Mouse (Mus musculus) liver, embryonic 15.5 days (tissue): ENCODE measurements around the gene Mxi1. TPM values are rescaled to one million over a fixed set of nuclear protein-coding genes. Genes with fewer than 3 reads are reported as not detected.

ENCODE experiments used
- ATAC-seq: fragments of 200-750 bp; cut with Nextera tagmentation; 2 replicates; pipeline ENCODE4 v1.8.0; 2017; ENCODE audit warnings: moderate number of reproducible peaks, mild to moderate bottlenecking, moderate library complexity; ENCODE audit not compliant: insufficient read depth
- H3K27ac ChIP-seq: fragments of 300-500 bp; sonication (generic); replicated peaks from 2 replicates; pipeline ENCODE4 v1.5.1; 2015; ENCODE audit warnings: mild to moderate bottlenecking, inconsistent platforms
- H3K27me3 ChIP-seq: fragments of 300-500 bp; sonication (generic); 2 replicates; pipeline ENCODE4 v1.6.1; 2015; ENCODE audit warnings: mild to moderate bottlenecking, inconsistent platforms
- H3K36me3 ChIP-seq: fragments of 300-500 bp; sonication (generic); replicated peaks from 2 replicates; pipeline ENCODE4 v1.6.1; 2015; ENCODE audit warnings: moderate library complexity, mild to moderate bottlenecking, inconsistent platforms
- H3K4me1 ChIP-seq: fragments of 300-500 bp; sonication (generic); replicated peaks from 2 replicates; pipeline ENCODE4 v1.6.1; 2015; ENCODE audit warnings: inconsistent platforms
- H3K4me2 ChIP-seq: fragments of 300-500 bp; sonication (generic); 2 replicates; pipeline ENCODE4 v1.6.1; 2015; ENCODE audit warnings: moderate library complexity, mild to moderate bottlenecking, inconsistent platforms
- H3K4me3 ChIP-seq: fragments of 300-500 bp; sonication (generic); replicated peaks from 2 replicates; pipeline ENCODE4 v1.5.1; 2015; ENCODE audit warnings: mild to moderate bottlenecking, inconsistent platforms
- H3K9ac ChIP-seq: fragments of 300-500 bp; sonication (generic); 2 replicates; pipeline ENCODE4 v1.6.1; 2015; ENCODE audit warnings: moderate library complexity, mild to moderate bottlenecking, inconsistent platforms
- H3K9me3 ChIP-seq: fragments of 300-500 bp; sonication (generic); replicated peaks from 2 replicates; pipeline ENCODE4 v1.6.1; 2016; ENCODE audit warnings: inconsistent platforms
- WGBS: fragments of 180-500 bp; shearing (Covaris S2); methylation state at CpG from one replicate; pipeline ENCODE4 v1.1.7; 2015; ENCODE audit warnings: mixed read lengths; ENCODE audit not compliant: insufficient replicate concordance; 5-methylcytosine and 5-hydroxymethylcytosine counted together
- polyA plus RNA-seq: library from polyadenylated mRNA; unstranded; fragments of >200 nt; fragmentation: Nextera tagmentation; extraction: Ambion mirVana; gene quantifications from 2 replicates; pipeline ENCODE4 v1.2.1, GENCODE M21; 2015

Mxi1 gene
- polyA plus RNA-seq, 1 experiment from 2014 or later: 34.8 TPM

- WGBS: 62% methylated on average over 19 of the region's 19 CpGs
- H3K36me3 ChIP-seq: no peaks in the 10 kb centered on the region
- no peak overlapping the region for H3K9ac ChIP-seq
- no peaks in the 10 kb centered on the region for H3K9me3 ChIP-seq
- H3K27ac ChIP-seq: no peak overlapping the region
- H3K27me3 ChIP-seq: peaks cover 29% of the 10 kb centered on the region; the same call in 1 of the 2 replicates
- H3K4me3 ChIP-seq: no peak overlapping the region
- peaks cover 27% of the 10 kb centered on the region; the same call in 1 of the 2 replicates for H3K4me1 ChIP-seq
- ATAC-seq: no peak
- H3K4me2 ChIP-seq: no peak overlapping the region
These were observed 33.2 kb upstream of the Mxi1 start for GRCm38 (mm10) chr19:53276902-53277707.

GRCm38 (mm10) chr19:53278491-53279415 is 31.6 kb upstream of the Mxi1 start:
- peaks cover 27% of the 10 kb centered on the region; the same call in 1 of the 2 replicates for H3K4me1 ChIP-seq
- H3K27me3 ChIP-seq: peaks cover 20% of the 10 kb centered on the region; the same call in 1 of the 2 replicates
- no peak overlapping the region for H3K4me3 ChIP-seq
- no peak overlapping the region for H3K27ac ChIP-seq
- no peaks in the 10 kb centered on the region for H3K36me3 ChIP-seq
- H3K9ac ChIP-seq: no peak overlapping the region
- no peak for ATAC-seq
- H3K4me2 ChIP-seq: no peak overlapping the region
- 64% methylated on average over 19 of the region's 19 CpGs for WGBS
- H3K9me3 ChIP-seq: no peaks in the 10 kb centered on the region

- ATAC-seq: no peak
- 71% methylated on average over 8 of the region's 8 CpGs for WGBS
- no peaks in the 10 kb centered on the region for H3K36me3 ChIP-seq
These were observed 30.1 kb upstream of the Mxi1 start for GRCm38 (mm10) chr19:53280254-53280653.

GRCm38 (mm10) chr19:53282571-53282970 is 27.7 kb upstream of the Mxi1 start:
- 76% methylated on average over 10 of the region's 10 CpGs for WGBS
- no peak for ATAC-seq

More at GRCm38 (mm10) chr19:53280254-53280653, 30.1 kb upstream of the Mxi1 start:
- H3K4me1 ChIP-seq: peaks cover 26% of the 10 kb centered on the region
- H3K27me3 ChIP-seq: peaks cover 25% of the 10 kb centered on the region
- no peak overlapping the region for H3K4me3 ChIP-seq
- H3K4me2 ChIP-seq: no peak overlapping the region
- no peak overlapping the region for H3K27ac ChIP-seq
- no peak overlapping the region for H3K9ac ChIP-seq
- no peaks in the 10 kb centered on the region for H3K9me3 ChIP-seq

DNA sequence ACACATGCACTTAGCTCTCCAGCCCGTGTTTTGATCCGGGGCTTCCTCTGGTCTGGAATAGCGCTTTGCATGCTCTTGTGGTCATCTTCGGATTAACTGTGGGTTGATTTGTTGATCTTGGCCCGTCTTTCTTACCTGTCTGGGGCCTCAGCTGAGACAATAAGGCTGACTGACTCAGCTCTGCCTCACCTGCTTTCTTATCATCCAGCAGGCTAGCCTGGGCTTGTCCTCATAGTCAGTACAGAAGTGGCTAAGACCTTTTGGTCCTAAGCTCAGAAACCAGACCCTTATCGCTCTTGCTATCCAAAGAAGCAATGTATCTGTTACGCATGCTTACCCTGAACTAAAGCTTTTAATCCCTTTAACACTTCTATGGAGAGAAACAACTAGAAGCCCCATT is 26.6 kb upstream of the Mxi1 start:
- WGBS: 79% methylated on average over 7 of the region's 7 CpGs
- Histone ChIP-seq H3K27ac (no peak overlapping the region), H3K9ac (no peak overlapping the region), H3K36me3 (no peaks in the 10 kb centered on the region), H3K27me3 (peaks cover 29% of the 10 kb centered on the region), H3K4me3 (no peak overlapping the region), H3K9me3 (no peaks in the 10 kb centered on the region), H3K4me2 (no peak overlapping the region), H3K4me1 (peaks cover 11% of the 10 kb centered on the region; the same call in 1 of the 2 replicates)
- no peak for ATAC-seq

More at GRCm38 (mm10) chr19:53282571-53282970, 27.7 kb upstream of the Mxi1 start:
- no peak overlapping the region for H3K4me2 ChIP-seq
- no peaks in the 10 kb centered on the region for H3K9me3 ChIP-seq
- peaks cover 21% of the 10 kb centered on the region for H3K27me3 ChIP-seq
- no peak overlapping the region for H3K9ac ChIP-seq
- no peak overlapping the region for H3K27ac ChIP-seq
- H3K4me1 ChIP-seq: peaks cover 11% of the 10 kb centered on the region; the same call in 1 of the 2 replicates
- H3K4me3 ChIP-seq: no peak overlapping the region
- no peaks in the 10 kb centered on the region for H3K36me3 ChIP-seq

GRCm38 (mm10) chr19:53284268-53285208 is 25.8 kb upstream of the Mxi1 start:
- peak overlapping the region; percentile 3; the same call in 1 of the 2 replicates for H3K4me2 ChIP-seq
- H3K36me3 ChIP-seq: no peaks in the 10 kb centered on the region
- whole genome bisulfite sequencing: 28% methylated on average over 20 of the region's 20 CpGs
- peak; percentile 45; the same call in 1 of the 2 replicates for ATAC-seq
- H3K4me3 ChIP-seq: no peak overlapping the region
- no peak overlapping the region for H3K9ac ChIP-seq
- H3K4me1 ChIP-seq: peaks cover 11% of the 10 kb centered on the region; the same call in 1 of the 2 replicates
- peaks cover 35% of the 10 kb centered on the region for H3K27me3 ChIP-seq
- no peak overlapping the region; the same call in 1 of the 2 replicates for H3K27ac ChIP-seq
- H3K9me3 ChIP-seq: no peaks in the 10 kb centered on the region

GRCm38 (mm10) chr19:53296331-53297254 is 13.7 kb upstream of the Mxi1 start:
- H3K4me3 ChIP-seq: no peak overlapping the region
- no peak overlapping the region for H3K27ac ChIP-seq
- no peaks in the 10 kb centered on the region for H3K9me3 ChIP-seq
- peaks cover 10% of the 10 kb centered on the region for H3K4me1 ChIP-seq
- no peaks in the 10 kb centered on the region for H3K36me3 ChIP-seq
- 58% methylated on average over 23 of the region's 23 CpGs for WGBS
- H3K4me2 ChIP-seq: peak overlapping the region; percentile 13
- ATAC-seq: no peak
- H3K9ac ChIP-seq: no peak overlapping the region
- H3K27me3 ChIP-seq: peaks cover 21% of the 10 kb centered on the region

DNA sequence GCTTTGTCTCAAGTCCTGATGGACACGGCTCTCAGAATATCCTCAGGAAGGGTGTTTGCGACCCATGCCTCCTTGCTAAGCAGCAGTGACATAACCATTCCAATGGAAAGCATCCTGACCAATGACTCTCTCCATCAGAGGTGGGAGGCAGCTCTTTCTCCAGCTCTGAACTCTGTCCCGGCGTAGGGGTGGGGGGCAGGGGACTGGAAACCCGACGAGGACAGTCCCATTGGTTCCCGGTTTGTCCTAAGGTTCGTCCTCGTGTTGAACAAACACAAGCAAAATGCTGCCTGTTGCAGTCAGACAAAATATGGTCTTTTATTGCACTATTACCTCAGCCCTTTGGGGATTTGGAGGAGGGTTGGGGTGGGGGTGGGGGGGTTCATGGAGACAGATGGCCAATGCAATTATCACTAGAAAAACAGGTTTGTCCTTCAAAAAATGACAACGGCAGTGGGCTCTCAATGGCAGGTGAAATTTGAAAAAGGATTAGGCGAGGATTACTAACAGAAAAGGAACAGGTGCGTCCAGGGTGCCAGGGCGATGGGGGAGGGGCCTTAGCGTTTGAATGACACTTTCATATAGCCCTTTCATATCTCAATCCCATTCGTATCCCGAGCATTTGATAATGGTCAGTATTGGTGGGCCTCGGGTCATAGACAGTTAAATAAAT is 11.0 kb upstream of the Mxi1 start:
- WGBS: 55% methylated on average over 17 of the region's 17 CpGs
- ATAC-seq: no peak
- H3K27me3 ChIP-seq: peaks cover 19% of the 10 kb centered on the region

GRCm38 (mm10) chr19:53299829-53300181 is 10.5 kb upstream of the Mxi1 start:
- 40% methylated on average over 4 of the region's 4 CpGs for WGBS
- ATAC-seq: no peak
- Histone ChIP-seq H3K36me3 (no peaks in the 10 kb centered on the region), H3K27ac (no peak overlapping the region), H3K27me3 (peaks cover 20% of the 10 kb centered on the region), H3K4me2 (no peak overlapping the region), H3K9ac (no peak overlapping the region), H3K4me1 (peaks cover 16% of the 10 kb centered on the region), H3K9me3 (no peaks in the 10 kb centered on the region), H3K4me3 (no peak overlapping the region)

More for the DNA sequence above, 11.0 kb upstream of the Mxi1 start:
- H3K9me3 ChIP-seq: no peaks in the 10 kb centered on the region
- no peak overlapping the region for H3K4me3 ChIP-seq
- H3K4me1 ChIP-seq: peaks cover 16% of the 10 kb centered on the region
- H3K27ac ChIP-seq: no peak overlapping the region
- no peaks in the 10 kb centered on the region for H3K36me3 ChIP-seq
- no peak overlapping the region for H3K9ac ChIP-seq
- H3K4me2 ChIP-seq: no peak overlapping the region
